Mouse (Mus musculus): Measurements from ENCODE around the gene Rasa3. TPM values are rescaled to one million over a fixed set of nuclear protein-coding genes. Genes with fewer than 3 reads are reported as not detected.

Gene Rasa3
- total RNA-seq, 2 experiments from 2014 or later, result 19.1 to 30.6 TPM

- DNase-seq (ENCODE audit: low spot score in 2 of 2), result no peak
These were observed 26.7 kb downstream of the Rasa3 start for GRCm38 (mm10) chr8:13650541-13651191.

- DNase-seq (ENCODE audit: low spot score in 2 of 2), result no peak
These were observed 28.3 kb downstream of the Rasa3 start for GRCm38 (mm10) chr8:13649154-13649515.

- no peak for DNase-seq (ENCODE audit: low spot score in 2 of 2)
These were observed 28.8 kb downstream of the Rasa3 start for GRCm38 (mm10) chr8:13648377-13649153.

GRCm38 (mm10) chr8:13647591-13647990 lies 29.8 kb downstream of the Rasa3 start:
- no peak for DNase-seq (ENCODE audit: low spot score in 2 of 2)

GRCm38 (mm10) chr8:13644932-13645676 lies 32.3 kb downstream of the Rasa3 start:
- no peak for DNase-seq (ENCODE audit: low spot score in 2 of 2)

- DNase-seq (ENCODE audit: low spot score in 2 of 2), result no peak
These were observed 33.2 kb downstream of the Rasa3 start for GRCm38 (mm10) chr8:13644155-13644554.

- DNase-seq (ENCODE audit: low spot score in 2 of 2), result no peak
These were observed 34.7 kb downstream of the Rasa3 start for GRCm38 (mm10) chr8:13642659-13643181.

GRCm38 (mm10) chr8:13641206-13641605 lies 36.2 kb downstream of the Rasa3 start:
- DNase-seq (ENCODE audit: low spot score in 2 of 2), result no peak

GRCm38 (mm10) chr8:13640452-13640883 lies 36.9 kb downstream of the Rasa3 start:
- no peak for DNase-seq (ENCODE audit: low spot score in 2 of 2)

- no peak for DNase-seq (ENCODE audit: low spot score in 2 of 2)
These were observed 44.3 kb downstream of the Rasa3 start for GRCm38 (mm10) chr8:13633107-13633506.

- DNase-seq (ENCODE audit: low spot score in 2 of 2), result no peak
These were observed 45.1 kb downstream of the Rasa3 start for GRCm38 (mm10) chr8:13632309-13632708.

GRCm38 (mm10) chr8:13630754-13631153 lies 46.6 kb downstream of the Rasa3 start:
- DNase-seq (ENCODE audit: low spot score in 2 of 2), result no peak

GRCm38 (mm10) chr8:13630171-13630570 lies 47.2 kb downstream of the Rasa3 start:
- DNase-seq (ENCODE audit: low spot score in 2 of 2), result no peak

- DNase-seq (ENCODE audit: low spot score in 2 of 2), result no peak
These were observed 47.9 kb downstream of the Rasa3 start for GRCm38 (mm10) chr8:13629351-13630090.

GRCm38 (mm10) chr8:13628067-13628466 lies 49.3 kb downstream of the Rasa3 start:
- no peak for DNase-seq (ENCODE audit: low spot score in 2 of 2)

GRCm38 (mm10) chr8:13627591-13627990 lies 49.8 kb downstream of the Rasa3 start:
- DNase-seq (ENCODE audit: low spot score in 2 of 2), result no peak

- DNase-seq (ENCODE audit: low spot score in 2 of 2), result no peak
These were observed 51.3 kb downstream of the Rasa3 start for GRCm38 (mm10) chr8:13626114-13626513.

- no peak for DNase-seq (ENCODE audit: low spot score in 2 of 2)
These were observed 52.0 kb downstream of the Rasa3 start for GRCm38 (mm10) chr8:13625281-13625970.

- no peak for DNase-seq (ENCODE audit: low spot score in 2 of 2)
These were observed 52.5 kb downstream of the Rasa3 start for GRCm38 (mm10) chr8:13624863-13625262.

GRCm38 (mm10) chr8:13623911-13624421 lies 53.4 kb downstream of the Rasa3 start:
- DNase-seq (ENCODE audit: low spot score in 2 of 2), result peak in 1 of 2 experiments; percentile 45

Measured in adrenal gland, adult 18-20 months (tissue).